Mouse (Mus musculus) stomach, embryonic 15.5 days (tissue): ENCODE data around the gene Irf2bp1. TPM values are rescaled to one million over a fixed set of nuclear protein-coding genes. Genes with fewer than 3 reads are reported as not detected.

Experiments used
- ATAC-seq: fragments of 200-750 bp; cut with Nextera tagmentation; 2 replicates; pipeline ENCODE4 v1.8.0; 2017; ENCODE audit warnings: low read depth, moderate number of reproducible peaks, moderate TSS enrichment; ENCODE audit not compliant: insufficient read depth, low FRiP score
- H3K27ac ChIP-seq: fragments of 300-500 bp; sonication (generic); 2 replicates; pipeline ENCODE4 v1.5.1; 2015; ENCODE audit warnings: mild to moderate bottlenecking, inconsistent platforms
- H3K27me3 ChIP-seq: fragments of 300-500 bp; sonication (generic); replicated peaks from 2 replicates; pipeline ENCODE4 v1.6.1; 2015; ENCODE audit warnings: inconsistent platforms
- H3K36me3 ChIP-seq: fragments of 300-500 bp; sonication (generic); 2 replicates; pipeline ENCODE4 v1.6.1; 2015; ENCODE audit warnings: inconsistent platforms
- H3K4me1 ChIP-seq: fragments of 300-500 bp; sonication (generic); 2 replicates; pipeline ENCODE4 v1.6.1; 2015; ENCODE audit warnings: inconsistent platforms
- H3K4me2 ChIP-seq: fragments of 300-500 bp; sonication (generic); 2 replicates; pipeline ENCODE4 v1.6.1; 2015; ENCODE audit warnings: mild to moderate bottlenecking, inconsistent platforms
- H3K4me3 ChIP-seq: fragments of 300-500 bp; sonication (generic); replicated peaks from 2 replicates; pipeline ENCODE4 v1.5.1; 2015; ENCODE audit warnings: inconsistent platforms
- H3K9ac ChIP-seq: fragments of 300-500 bp; sonication (generic); 2 replicates; pipeline ENCODE4 v1.6.1; 2015; ENCODE audit warnings: inconsistent platforms
- H3K9me3 ChIP-seq: fragments of 300-500 bp; sonication (generic); 2 replicates; pipeline ENCODE4 v1.6.1; 2016; ENCODE audit warnings: inconsistent platforms
- WGBS: fragments of 180-500 bp; shearing (Covaris S2); methylation state at CpG from one replicate; pipeline ENCODE4 v1.1.7; 2015; 5-methylcytosine and 5-hydroxymethylcytosine counted together
- polyA plus RNA-seq: library from polyadenylated mRNA; unstranded; fragments of >200 nt; fragmentation: Nextera tagmentation; extraction: Ambion mirVana; gene quantifications from 2 replicates; pipeline ENCODE4 v1.2.1, GENCODE M21; 2015

The Irf2bp1 gene
- polyA plus RNA-seq, 1 experiment from 2014 or later, result 23.5 TPM

DNA sequence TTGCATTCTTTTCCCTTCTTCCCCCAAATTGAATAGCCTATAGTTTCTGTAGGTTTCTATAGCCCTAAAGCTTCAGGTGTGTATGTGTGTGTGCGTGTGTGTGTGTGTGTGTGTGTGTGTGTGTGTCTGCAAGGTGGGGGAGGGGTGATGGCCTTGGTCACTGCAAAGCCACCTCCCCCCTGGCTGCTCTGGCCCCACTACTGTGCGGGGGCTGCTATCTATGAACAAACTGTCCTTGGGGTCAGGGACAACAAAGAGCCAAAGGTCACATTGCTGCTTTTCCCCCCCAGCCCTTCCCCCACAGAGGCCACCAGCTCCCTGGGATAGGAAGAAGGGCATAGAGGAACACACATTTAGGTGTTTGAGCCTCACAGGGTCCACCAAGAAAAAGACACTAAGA is 9.0 kb downstream of the Irf2bp1 start:
- no peaks in the 10 kb centered on the region for H3K27me3 ChIP-seq
- no peak overlapping the region for H3K4me3 ChIP-seq
- H3K9me3 ChIP-seq, result no peaks in the 10 kb centered on the region
- WGBS, result 40% methylated on average over 2 of the region's 2 CpGs
- H3K36me3 ChIP-seq, result no peaks in the 10 kb centered on the region
- H3K9ac ChIP-seq, result no peak overlapping the region
- H3K27ac ChIP-seq, result no peak overlapping the region; the same call in 1 of the 2 replicates
- H3K4me1 ChIP-seq, result peaks cover 28% of the 10 kb centered on the region
- no peak for ATAC-seq
- peak overlapping the region; percentile 3; the same call in 1 of the 2 replicates for H3K4me2 ChIP-seq

DNA sequence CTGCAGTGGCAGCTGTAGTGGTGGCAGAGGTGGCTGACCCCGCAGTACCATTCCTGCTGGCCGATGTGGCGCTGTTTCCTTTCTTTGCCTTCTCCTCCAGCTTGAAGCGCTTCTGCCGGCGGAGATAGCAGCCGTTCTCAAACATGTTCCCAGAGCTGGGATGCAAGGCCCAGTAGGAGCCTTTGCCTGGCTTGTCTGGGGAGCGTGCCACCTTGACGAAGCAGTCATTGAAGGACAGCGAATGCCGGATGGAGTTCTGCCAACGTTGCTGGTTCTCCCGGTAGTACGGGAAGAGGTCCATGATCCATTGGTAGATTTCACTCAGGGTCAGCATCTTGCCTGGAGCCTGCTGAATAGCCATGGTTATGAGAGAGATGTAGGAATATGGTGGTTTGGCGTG is 10.6 kb downstream of the Irf2bp1 start:
- WGBS, result 61% methylated on average over 15 of the region's 15 CpGs
- H3K9me3 ChIP-seq, result no peaks in the 10 kb centered on the region
- no peak overlapping the region for H3K27ac ChIP-seq
- ATAC-seq, result no peak
- H3K4me1 ChIP-seq, result peaks cover 21% of the 10 kb centered on the region
- no peak overlapping the region for H3K4me2 ChIP-seq
- no peak overlapping the region for H3K9ac ChIP-seq
- no peak overlapping the region for H3K4me3 ChIP-seq
- no peaks in the 10 kb centered on the region for H3K27me3 ChIP-seq
- H3K36me3 ChIP-seq, result no peaks in the 10 kb centered on the region

DNA sequence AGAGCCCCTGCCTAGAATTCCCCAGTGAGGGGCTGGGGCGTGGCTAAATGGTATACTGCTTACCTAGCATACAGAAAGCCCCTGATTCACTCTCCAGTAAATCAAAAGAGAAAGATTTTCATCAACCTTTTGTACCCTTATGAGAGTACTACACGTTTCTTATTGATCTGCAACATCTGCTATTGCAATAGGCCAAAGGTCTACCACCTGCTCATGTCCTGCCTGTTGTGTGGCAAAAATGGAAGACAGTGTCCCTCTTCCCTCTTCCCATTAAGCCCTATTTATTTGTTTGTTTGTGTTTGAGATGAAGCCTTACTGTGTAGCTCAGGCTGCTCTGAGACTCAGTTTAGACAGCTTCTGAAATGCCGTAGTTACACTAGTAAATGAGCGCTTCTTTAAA is 12.2 kb downstream of the Irf2bp1 start:
- peaks cover 10% of the 10 kb centered on the region; the same call in 1 of the 2 replicates for H3K27me3 ChIP-seq
- H3K9ac ChIP-seq, result no peak overlapping the region
- no peak overlapping the region for H3K4me3 ChIP-seq
- peaks cover 17% of the 10 kb centered on the region for H3K4me1 ChIP-seq
- H3K9me3 ChIP-seq, result no peaks in the 10 kb centered on the region
- no peak overlapping the region for H3K27ac ChIP-seq
- ATAC-seq, result no peak
- 86% methylated on average over 4 of the region's 4 CpGs for WGBS
- no peaks in the 10 kb centered on the region for H3K36me3 ChIP-seq
- no peak overlapping the region for H3K4me2 ChIP-seq

DNA sequence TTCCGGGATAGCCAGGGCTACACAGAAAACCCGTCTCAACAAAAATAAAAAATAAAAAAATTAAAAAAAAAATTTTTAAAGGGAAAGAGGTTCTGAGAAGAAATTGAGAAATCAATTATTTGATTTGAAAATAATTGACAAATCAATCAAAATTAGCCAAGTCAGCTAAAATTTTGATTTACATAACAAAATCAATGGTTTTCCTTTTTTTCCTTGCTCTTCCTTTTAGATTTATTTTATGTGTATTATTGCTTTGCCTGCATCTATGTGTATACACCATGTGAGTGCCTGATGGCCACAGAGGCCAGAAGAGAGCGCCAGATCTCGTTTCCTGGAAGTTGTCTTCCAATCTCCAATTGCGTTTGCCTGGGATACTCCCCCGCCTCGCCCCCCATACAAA is 14.1 kb downstream of the Irf2bp1 start:
- H3K36me3 ChIP-seq, result no peaks in the 10 kb centered on the region
- peaks cover 23% of the 10 kb centered on the region for H3K27me3 ChIP-seq
- H3K4me2 ChIP-seq, result no peak overlapping the region
- no peak overlapping the region for H3K9ac ChIP-seq
- H3K9me3 ChIP-seq, result no peaks in the 10 kb centered on the region
- 84% methylated on average over 7 of the region's 7 CpGs for WGBS
- no peak overlapping the region for H3K4me3 ChIP-seq
- H3K4me1 ChIP-seq, result 0 out of 2 replicates have a peak, but pooled peaks cover 6% of the 10 kb centered on the region
- no peak for ATAC-seq
- H3K27ac ChIP-seq, result no peak overlapping the region

DNA sequence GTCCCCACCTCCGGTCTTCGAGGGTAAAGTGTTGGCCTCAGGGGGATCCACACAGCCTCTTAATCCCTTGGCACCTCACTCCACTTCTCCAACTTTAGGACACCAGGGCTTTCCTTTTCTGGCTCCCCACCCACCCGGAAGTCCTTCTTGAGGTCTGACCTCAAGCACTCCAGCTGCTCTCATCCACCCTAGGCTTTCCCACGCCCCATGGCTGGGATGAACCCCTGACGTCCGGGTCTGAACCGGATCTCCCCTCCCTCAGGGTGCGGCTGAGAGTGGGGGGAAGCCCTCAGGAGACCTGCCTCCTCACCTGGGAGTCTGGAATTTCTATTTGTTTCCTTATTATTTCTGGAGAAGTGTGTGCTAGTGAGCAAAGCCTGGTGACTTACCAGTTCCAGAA is 17.2 kb downstream of the Irf2bp1 start:
- Histone ChIP-seq H3K36me3 (no peaks in the 10 kb centered on the region), H3K27me3 (peaks cover 30% of the 10 kb centered on the region), H3K4me3 (peak overlapping the region; percentile 76), H3K9ac (no peak overlapping the region), H3K27ac (peak overlapping the region; percentile 16; the same call in 1 of the 2 replicates), H3K4me2 (peak overlapping the region; percentile 49), H3K9me3 (no peaks in the 10 kb centered on the region), H3K4me1 (peaks cover 21% of the 10 kb centered on the region)
- WGBS, result 8% methylated on average over 8 of the region's 8 CpGs
- ATAC-seq, result no peak

DNA sequence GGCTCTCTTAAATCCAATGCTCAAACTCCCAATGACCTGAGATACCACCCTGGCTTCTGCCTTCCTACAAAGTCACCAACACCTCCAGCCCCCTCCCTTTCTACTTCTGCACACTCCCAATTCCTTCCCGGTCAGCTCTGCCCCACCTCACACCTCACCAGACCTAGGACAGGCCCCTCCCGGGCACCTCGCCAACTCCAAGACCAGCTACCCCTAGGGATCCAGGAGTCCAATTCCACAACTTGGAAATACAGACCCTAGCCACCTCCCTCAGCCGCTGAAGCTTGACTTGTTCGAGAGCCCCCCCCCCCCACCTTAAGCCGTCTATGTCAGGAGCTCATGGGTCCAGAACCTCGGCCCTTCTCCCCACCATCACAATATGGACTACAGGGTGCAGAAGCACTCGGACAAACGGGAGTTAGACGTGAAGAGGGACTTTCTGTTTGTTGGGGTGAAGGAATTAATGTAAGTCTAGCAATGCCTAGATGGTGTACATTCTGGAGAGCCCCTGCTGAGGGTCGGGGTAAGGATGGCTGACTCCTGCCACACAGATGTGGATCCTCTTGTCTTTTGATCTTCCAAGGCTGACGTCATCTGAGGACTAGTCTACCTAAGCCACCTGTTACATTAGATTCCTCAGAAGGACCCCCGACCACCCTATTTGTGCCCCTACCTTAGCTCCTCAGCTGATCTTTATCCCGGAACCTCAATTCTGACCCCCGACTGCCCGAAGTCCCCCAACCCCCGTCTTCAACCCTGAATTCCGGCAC is 18.5 kb downstream of the Irf2bp1 start:
- Histone ChIP-seq H3K9me3 (no peaks in the 10 kb centered on the region), H3K9ac (peak overlapping the region; percentile 20; the same call in 1 of the 2 replicates), H3K27ac (peak overlapping the region; percentile 21; the same call in 1 of the 2 replicates), H3K4me3 (peak overlapping the region; percentile 76), H3K4me2 (peak overlapping the region; percentile 49), H3K4me1 (peaks cover 25% of the 10 kb centered on the region), H3K27me3 (peaks cover 30% of the 10 kb centered on the region), H3K36me3 (no peaks in the 10 kb centered on the region)
- WGBS, result 39% methylated on average over 18 of the region's 18 CpGs
- ATAC-seq, result 0 out of 2 replicates have a peak, but pooled peaks have one; percentile 13

DNA sequence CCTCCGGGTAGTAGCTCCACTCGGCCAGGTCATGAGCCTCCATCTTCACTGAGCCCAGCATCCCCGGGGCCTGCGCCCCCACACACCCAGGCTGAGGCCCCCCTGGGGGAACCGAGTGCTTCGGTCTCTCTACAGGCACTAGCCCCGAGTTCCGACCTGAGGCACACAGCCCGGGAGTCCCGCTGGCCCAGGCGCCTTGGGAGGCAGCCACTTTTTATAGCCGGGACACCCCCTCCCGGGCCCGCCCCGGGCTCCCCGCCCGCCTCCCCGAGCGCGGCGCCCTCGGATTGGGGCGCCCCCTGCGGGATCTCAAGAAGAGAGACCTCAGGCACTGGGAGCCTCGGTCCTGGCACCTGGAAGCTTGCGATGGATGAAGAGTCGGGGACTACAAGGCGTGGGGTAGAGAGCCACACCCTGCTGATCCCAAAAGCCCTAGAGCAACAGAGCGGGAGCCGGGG is 19.5 kb downstream of the Irf2bp1 start, which contains the start of gene Foxa3:
Gene Foxa3 (minus strand): TSS at position 182 of the 458 bp plus-strand sequence.
- ATAC-seq, result peak; percentile 54
- 2% methylated on average over 30 of the region's 30 CpGs for WGBS

DNA sequence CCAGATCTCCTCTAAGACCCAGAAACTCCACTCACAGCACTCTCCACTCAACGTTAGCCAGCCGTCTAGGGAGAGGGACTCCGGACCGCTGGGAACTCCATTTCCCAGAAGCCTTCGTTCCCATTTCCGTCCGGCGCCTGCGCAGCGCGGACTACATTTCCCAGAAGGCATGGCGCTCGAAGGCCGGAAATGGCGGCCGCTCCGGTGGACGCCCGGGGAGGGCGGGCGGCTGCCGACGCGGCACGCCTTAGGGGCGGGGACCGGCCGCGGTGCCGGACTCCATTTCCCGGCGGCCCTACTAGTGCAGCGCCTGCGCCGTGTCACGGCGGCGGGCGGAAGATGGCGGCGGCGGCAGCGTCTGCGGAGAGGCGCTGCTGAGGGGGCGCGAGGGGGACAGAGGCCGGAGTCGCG is 20.3 kb downstream of the Irf2bp1 start, which contains the start of gene Sympk:
Gene Sympk (plus strand): TSS at position 282 of the 411 bp plus-strand sequence.
- 0 out of 2 replicates have a peak, but pooled peaks cover 3% of the 10 kb centered on the region for H3K36me3 ChIP-seq
- under 1% methylated on average over 50 of the region's 50 CpGs for WGBS
- H3K9me3 ChIP-seq, result no peaks in the 10 kb centered on the region
- H3K9ac ChIP-seq, result peak within 1 kb of the TSS; percentile 83
- peaks cover 30% of the 10 kb centered on the region for H3K27me3 ChIP-seq
- H3K4me2 ChIP-seq, result peak within 1 kb of the TSS; percentile 85
- H3K4me3 ChIP-seq, result peak within 1 kb of the TSS; percentile 76
- ATAC-seq, result peak; percentile 92
- H3K27ac ChIP-seq, result peak within 1 kb of the TSS; percentile 13; the same call in 1 of the 2 replicates
- H3K4me1 ChIP-seq, result peaks cover 25% of the 10 kb centered on the region

More for the DNA sequence above, 19.5 kb downstream of the Irf2bp1 start, which contains the start of gene Foxa3:
- Histone ChIP-seq H3K36me3 (no peaks in the 10 kb centered on the region), H3K9me3 (no peaks in the 10 kb centered on the region), H3K4me1 (peaks cover 25% of the 10 kb centered on the region), H3K27me3 (peaks cover 30% of the 10 kb centered on the region), H3K4me2 (peak within 1 kb of the TSS; percentile 85), H3K9ac (peak within 1 kb of the TSS; percentile 83), H3K27ac (no peak within 1 kb of the TSS; the same call in 1 of the 2 replicates), H3K4me3 (peak within 1 kb of the TSS; percentile 76)

DNA sequence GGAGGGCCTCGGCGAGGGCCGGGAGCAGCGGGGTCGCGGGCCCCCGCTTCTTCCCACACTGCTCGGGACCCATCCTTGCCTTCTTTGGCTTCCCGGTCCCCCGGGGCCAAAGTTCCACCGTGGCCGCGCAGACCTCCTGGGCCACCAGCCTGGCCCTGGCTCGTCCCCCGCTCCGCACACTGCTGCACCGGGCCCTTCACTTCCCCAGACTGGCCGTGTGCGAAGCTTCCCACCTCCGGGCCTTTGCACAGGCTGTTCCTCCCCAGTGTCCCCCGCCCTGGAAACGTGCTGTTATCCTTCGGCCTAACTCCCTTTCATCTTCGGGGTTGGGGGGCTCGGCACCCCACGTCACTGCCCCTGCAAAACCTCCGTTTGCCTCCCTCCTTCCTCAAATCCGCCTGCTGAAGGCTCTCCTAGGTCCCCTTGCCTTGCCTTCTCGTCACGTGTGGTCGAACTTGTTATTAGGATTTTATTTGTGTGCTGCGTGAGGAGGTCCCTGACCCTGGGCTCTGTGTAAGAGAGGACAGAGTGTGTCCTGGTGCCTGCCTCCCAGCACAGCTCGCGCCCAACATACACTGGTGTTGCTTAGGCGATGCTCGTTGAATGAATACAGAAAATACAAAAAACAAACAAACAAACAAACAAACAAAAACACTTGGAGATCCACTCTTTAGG is 20.9 kb downstream of the Irf2bp1 start:
- ATAC-seq, result peak; percentile 19; the same call in 1 of the 2 replicates
- Histone ChIP-seq H3K4me1 (peaks cover 25% of the 10 kb centered on the region), H3K9ac (peak overlapping the region; percentile 83), H3K4me3 (peak overlapping the region; percentile 76), H3K9me3 (no peaks in the 10 kb centered on the region), H3K36me3 (peaks cover 4% of the 10 kb centered on the region; the same call in 1 of the 2 replicates), H3K4me2 (peak overlapping the region; percentile 85), H3K27me3 (peaks cover 30% of the 10 kb centered on the region), H3K27ac (peak overlapping the region; percentile 13; the same call in 1 of the 2 replicates)
- under 1% methylated on average over 33 of the region's 36 CpGs for WGBS

DNA sequence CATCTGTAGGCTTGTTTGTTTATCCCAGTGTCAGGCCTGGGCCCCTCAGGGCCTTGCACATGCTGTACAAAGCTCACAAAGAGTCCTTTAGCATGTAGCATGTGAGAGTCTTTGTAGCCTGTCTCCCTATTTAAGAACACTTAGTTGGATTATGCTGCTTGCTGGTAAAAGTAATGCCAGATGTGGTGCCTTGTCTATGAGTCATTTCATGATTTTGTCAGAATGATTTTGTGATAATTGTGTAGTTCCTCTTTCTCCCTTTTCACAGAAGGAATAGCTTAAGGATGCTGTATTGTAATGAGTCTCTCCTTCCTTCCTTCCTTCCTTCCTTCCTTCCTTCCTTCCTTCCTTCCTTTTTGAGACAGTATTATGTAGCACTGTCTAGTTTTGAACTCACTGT is 24.2 kb downstream of the Irf2bp1 start:
- peaks cover 21% of the 10 kb centered on the region for H3K4me1 ChIP-seq
- peaks cover 6% of the 10 kb centered on the region; the same call in 1 of the 2 replicates for H3K27me3 ChIP-seq
- H3K4me2 ChIP-seq, result no peak overlapping the region
- ATAC-seq, result no peak
- H3K4me3 ChIP-seq, result no peak overlapping the region
- H3K27ac ChIP-seq, result no peak overlapping the region
- no peaks in the 10 kb centered on the region for H3K9me3 ChIP-seq
- peaks cover 19% of the 10 kb centered on the region for H3K36me3 ChIP-seq
- no peak overlapping the region for H3K9ac ChIP-seq

DNA sequence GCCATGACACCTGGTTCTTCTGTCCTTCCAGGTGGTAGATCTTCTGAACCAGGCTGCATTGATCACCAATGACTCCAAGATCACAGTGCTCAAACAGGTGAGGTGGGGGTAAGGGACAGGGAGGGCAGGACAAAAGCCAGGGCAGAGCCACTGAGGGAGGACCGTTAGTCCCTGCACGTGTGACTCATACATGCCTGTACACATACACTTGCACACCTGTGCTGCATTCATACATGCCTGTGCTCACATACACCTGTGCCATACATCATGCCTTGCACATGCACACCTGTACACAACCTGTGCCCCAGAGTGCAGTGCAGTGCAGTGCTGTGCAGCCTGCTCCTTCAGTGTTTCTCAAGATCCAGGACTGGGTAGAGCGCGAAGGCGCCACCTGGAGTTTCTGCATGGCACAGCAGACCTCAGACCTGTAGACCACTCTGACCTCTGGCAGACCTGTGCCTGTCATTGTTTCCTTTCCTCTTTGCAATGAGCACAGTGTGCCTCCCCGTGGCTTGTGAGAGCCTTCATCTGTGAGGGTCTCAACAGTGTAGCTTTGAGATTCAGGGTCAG is 25.3 kb downstream of the Irf2bp1 start:
- Histone ChIP-seq H3K4me2 (no peak overlapping the region), H3K4me1 (peaks cover 16% of the 10 kb centered on the region), H3K9me3 (no peaks in the 10 kb centered on the region), H3K27ac (no peak overlapping the region), H3K36me3 (peaks cover 26% of the 10 kb centered on the region), H3K9ac (no peak overlapping the region), H3K4me3 (no peak overlapping the region), H3K27me3 (no peaks in the 10 kb centered on the region)
- ATAC-seq, result peak; percentile 24; the same call in 1 of the 2 replicates
- WGBS, result 55% methylated on average over 6 of the region's 6 CpGs
